Mouse (Mus musculus): ENCODE data around the gene Cntrl.

The Cntrl gene

GRCm38 (mm10) chr2:35215363-35215762 lies 106.1 kb downstream of the Cntrl start:
- in situ Hi-C loops (cut with MseI, MboI), result loop anchor here in 1 of 2 experiments (10.0 kb wide), 1 partner anchor 139 kb away; no protein-coding TSS in a partner anchor

- in situ Hi-C loops (cut with MseI, MboI), result loop anchor here in 1 of 2 experiments (10.0 kb wide), 1 partner anchor 138 kb away; no protein-coding TSS in a partner anchor
These were observed 107.4 kb downstream of the Cntrl start for GRCm38 (mm10) chr2:35216701-35217100.

DNA sequence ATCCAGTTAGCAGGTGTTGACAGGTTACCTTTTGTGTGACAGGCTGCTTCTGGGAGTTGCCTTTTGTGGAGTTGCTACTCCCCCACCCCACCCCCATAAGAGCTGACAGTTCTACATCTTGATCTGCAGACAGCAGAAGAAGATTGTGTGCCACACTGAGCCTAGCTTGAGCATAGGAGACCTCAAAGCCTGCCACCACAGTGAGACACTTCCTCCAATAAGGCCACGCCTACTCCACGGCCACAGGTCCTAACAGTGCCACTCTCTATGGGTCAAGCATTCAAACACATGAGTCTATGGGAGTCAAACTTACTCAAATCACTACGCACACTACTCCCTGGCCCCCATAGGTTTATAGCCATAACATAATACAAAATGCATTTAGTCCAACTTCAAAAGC lies 109.4 kb downstream of the Cntrl start:
- in situ Hi-C loops (cut with MseI, MboI), result loop anchor here in 1 of 2 experiments (10.0 kb wide), 1 partner anchor 136 kb away; no protein-coding TSS in a partner anchor

- in situ Hi-C loops (cut with MseI, MboI), result no loop called here
These were observed 113.6 kb downstream of the Cntrl start for GRCm38 (mm10) chr2:35222822-35223391.

DNA sequence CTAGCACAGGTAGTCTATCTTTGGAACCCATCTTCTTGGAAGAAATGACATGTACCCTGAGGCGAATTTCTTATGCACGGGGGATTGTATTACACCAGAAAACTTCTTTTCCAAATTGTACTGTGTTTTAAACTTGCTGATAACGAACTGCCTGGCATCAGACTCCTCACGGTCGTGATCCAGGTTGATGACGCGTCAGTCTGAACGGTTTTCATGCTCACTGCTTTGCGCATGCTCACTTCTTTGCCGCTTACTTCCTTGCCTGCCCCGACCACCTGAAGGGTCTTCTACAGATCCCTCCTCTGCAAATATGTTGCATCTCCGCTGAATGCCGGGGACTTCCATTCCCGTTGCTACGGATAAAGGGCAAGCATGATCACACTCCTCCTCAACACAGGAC lies 115.0 kb downstream of the Cntrl start:
- in situ Hi-C loops (cut with MseI, MboI), result no loop called here

- in situ Hi-C loops (cut with MseI, MboI), result no loop called here
These were observed 118.9 kb downstream of the Cntrl start for GRCm38 (mm10) chr2:35228145-35228544.

Data from mouse trophoblast stem cell (cell line).